Mouse (Mus musculus) CD4-positive, CD25-positive, alpha-beta regulatory T cell, adult 4 months (primary cell): ENCODE data around the gene Theg. TPM values are rescaled to one million over a fixed set of nuclear protein-coding genes. Genes with fewer than 3 reads are reported as not detected.
A peak's percentile ranks its signal among the peaks of the same experiment; 100 is the strongest.

Experiments
- ATAC-seq: one replicate; pipeline ENCODE4 v1.8.0; 2017
- polyA plus RNA-seq, 2 experiments: library from polyadenylated mRNA; unstranded; fragments of 100-300 nt; shearing (Covaris generic); gene quantifications; one replicate each; pipeline ENCODE4 v1.2.1; 2017

Theg gene
- polyA plus RNA-seq, result not detected

DNA sequence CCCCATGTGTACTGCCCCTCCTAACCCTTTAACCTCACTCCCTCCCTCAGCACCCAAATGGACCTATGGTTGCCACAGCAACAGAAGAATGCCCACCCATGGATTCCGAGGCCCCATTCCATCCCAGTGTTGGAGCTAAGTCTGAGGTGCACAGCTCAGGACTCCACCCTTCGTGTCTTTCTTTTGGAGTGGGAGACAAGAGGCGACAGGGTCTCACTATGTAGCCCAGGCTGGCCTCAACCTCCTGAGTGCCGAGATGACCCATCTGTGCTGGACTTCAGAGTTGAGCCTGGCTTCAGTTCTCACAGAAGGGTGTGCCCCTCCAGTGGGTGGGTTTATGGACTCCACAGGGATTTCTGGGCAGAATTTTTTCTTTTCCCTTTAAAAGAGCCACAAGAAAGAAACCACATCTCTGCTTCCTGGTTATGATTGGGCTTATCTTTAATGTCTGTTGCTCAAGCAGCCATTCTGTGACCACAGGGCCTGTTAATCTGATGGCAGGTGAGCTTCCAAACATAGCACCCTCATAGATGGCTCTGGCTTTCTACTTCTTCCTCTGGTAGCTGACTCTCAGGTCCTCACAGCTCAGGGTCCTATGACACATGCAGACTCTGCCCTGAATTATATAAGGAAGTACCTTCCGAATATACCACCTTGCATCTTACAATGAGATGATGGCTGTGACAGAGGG, at the start of gene Theg:
Theg (minus strand) TSS at position 271 of the 691 bp plus-strand sequence.
- ATAC-seq, result no peak

GRCm38 (mm10) chr10:79636287-79636686, 49.2 kb upstream of the Theg start:
- no peak for ATAC-seq

DNA sequence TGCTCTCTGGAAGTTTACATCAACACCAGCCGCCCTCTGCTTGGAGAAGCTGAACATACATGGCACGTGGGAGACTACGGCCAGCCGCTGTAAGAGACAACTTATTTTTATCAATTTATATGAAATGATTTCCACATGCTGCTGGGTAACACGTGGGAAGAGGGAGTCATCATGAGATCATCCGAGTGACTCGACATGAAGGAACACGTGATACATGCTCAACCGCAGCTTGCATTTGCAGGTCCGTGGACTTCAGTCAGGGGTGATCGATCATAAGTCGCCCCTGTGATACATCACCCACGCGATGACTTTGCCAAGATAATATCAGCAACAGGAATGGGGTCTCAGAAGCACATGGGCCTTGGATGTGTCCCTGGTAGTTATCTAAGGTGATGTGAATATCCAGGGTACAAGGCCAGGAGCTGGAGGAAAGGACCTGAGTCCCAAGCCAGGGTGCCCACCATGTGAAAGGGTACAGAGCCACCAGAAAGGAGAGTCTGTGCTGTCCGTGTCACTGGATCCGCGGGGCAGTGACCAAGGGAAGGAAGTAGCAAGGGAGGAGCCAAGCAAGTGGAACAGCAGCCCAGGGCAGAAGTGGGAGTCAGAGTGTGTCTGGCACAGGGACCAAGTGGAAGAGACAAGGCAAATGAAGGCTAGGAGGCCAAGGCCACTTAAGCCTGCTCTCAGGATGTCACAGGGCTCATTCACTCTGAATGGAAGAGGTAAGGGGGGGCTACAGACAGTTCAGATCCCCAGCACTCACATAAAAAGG, 46.1 kb upstream of the Theg start:
- ATAC-seq, result no peak

DNA sequence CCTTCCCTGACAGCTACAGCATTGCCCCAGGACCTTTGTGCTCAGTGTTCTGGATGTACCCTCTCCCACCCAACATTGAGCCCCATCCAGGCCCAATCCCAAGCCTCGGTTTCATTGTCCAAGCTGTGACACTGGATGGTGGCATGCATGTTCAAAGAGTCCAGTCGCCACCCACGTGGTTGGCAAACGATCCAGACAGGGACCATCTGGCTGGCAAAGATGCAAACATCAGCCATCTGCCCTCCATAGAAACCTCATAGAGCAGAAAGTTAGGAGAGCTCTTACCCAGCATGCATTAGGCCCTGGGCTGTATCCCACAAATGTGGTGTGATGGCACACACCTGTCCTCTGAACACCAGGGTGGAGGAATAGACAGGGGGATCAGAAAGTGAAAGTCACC, 44.3 kb upstream of the Theg start:
- no peak for ATAC-seq

- ATAC-seq, result no peak
Measured at GRCm38 (mm10) chr10:79628377-79628776, 41.2 kb upstream of the Theg start.

DNA sequence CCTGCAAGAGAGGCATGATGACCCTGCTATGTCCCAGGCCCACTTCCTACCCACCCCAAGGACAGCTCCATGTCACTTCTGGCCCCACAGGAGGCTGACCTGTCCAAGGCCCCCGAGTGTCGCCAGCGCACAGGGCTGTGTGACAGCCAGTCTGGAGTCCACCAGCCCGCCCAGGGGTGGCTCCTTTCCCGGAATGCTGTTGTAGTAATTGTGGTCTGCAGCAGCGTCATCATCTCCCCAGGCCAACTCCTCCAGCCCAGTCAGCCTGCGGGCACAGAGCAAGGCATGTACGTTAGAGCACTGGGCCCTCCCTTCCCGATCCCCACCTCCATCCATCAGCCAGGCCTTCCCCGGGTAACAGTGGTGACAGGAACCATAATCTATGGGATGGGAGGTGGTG, 39.0 kb upstream of the Theg start:
- ATAC-seq, result no peak

DNA sequence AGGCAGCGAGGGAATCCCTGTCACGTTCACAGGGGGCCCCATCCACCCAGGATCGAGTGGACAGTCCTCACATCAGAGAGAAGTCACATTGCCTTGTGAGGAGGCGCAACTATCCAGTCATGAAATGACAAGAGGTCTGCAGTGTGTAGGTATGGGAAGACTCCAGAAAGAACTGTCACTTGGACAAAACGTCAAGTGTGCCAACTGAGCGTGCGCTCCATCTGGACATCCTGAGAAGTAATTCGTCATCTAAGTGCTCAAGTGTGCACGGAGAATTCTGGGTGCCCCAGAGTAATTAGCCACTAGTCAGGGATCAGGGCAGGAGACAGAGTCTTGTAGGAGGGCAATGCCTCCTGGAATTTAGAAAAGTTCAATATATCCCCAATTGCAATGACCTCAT, 38.3 kb upstream of the Theg start:
- ATAC-seq, result no peak

- ATAC-seq, result no peak
Measured at GRCm38 (mm10) chr10:79623950-79624349, 36.8 kb upstream of the Theg start.

GRCm38 (mm10) chr10:79616376-79616775, 29.2 kb upstream of the Theg start:
- ATAC-seq, result no peak

DNA sequence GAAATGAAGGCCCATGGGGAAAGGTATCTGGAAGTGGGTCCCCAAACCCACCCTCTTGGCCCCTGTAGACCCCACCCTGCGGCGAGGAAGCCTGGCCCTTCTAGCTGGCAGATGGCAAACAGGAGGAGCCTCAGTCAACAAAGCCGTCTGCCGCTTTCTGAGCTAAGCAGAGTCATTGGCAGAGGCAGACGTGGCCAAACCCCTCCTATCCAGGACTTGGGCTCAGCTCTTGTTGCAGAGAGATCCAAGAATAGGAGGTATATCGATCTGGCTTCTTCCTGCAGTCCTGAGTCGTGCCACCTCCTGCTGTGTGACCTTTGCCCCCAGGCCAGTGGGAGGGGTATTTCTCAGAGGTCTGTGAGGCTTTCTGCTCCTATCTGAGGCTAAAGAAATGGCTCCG, 28.7 kb upstream of the Theg start:
- ATAC-seq, result no peak

GRCm38 (mm10) chr10:79614305-79614643, 27.1 kb upstream of the Theg start:
- no peak for ATAC-seq

GRCm38 (mm10) chr10:79613578-79614304, 26.6 kb upstream of the Theg start, which contains the start of gene C2cd4c:
Gene C2cd4c, minus strand, starts transcription at chr10:79614025.
- no peak for ATAC-seq

- no peak for ATAC-seq
Measured at GRCm38 (mm10) chr10:79612192-79613135, 25.3 kb upstream of the Theg start.

DNA sequence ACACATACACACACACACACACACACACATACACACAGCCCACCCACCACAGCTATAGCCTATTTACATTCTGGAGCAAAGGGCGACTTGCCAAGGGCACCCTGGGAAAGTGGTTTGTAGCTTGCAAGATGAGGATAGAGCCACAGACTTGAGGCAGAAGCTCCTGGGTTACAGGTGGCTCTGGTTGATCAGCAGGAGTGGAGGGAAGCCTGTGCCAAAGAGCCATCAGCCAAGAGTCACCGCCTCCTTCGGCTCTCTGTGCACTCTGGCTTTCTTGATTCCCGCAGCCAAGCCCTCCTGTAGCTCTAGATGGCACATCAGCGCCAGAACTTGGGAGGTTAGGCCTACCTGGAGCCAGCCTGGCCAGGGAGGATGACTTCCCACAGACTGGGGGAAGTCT, 24.2 kb upstream of the Theg start:
- no peak for ATAC-seq

DNA sequence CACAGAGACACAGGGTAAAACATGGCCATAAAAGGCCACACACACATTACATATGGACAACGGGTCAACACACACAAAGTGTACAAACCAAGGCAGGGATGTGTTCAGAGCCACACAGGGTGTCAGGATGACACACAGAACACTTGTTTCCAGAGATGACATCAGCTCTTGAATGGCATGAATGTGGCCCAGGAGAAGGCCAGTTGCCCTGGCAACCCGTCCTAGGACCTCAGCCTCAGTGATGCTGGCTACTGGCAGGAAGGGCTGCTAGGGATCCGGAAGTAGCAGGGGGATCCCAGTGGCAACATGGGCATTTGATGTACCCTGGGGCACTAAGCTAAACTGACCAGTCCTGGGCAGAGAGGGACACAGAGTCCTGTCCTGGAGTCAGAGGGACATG, 22.1 kb upstream of the Theg start:
- no peak for ATAC-seq

GRCm38 (mm10) chr10:79607892-79608291, 20.8 kb upstream of the Theg start:
- no peak for ATAC-seq

DNA sequence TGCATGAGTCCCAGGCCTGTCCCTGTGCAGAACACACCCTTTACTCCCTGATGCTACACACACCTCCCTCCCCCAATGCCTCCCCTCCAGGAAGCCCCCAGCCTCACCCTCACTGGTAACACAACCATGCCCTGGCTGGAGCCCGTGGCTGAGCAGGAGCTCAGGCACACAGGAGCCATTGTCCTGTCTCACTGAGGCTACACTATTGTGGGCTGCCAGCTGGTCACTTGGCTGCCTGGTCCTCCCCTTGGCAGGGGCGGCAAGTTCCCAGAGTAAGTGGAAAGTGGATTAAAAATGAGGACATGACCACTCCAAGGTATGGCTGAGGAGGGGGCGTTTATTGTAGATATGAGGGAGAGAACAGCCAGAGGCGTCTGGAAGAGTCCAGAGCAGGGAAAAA, 19.4 kb upstream of the Theg start:
- ATAC-seq, result no peak

DNA sequence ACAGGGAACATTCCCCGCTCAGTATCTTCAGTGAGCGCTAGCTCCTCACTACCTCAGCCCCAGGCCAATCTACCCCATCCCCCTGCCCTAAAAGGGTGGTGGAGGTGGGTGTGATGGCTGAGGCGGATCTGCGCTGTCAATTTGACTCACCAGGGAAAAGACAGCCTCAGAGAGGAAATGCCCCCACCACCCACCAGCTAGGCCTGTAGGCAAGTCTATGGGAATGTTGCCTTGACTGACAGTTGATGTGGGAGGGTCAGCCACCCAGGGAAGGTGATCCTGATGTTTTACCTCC, 10.8 kb upstream of the Theg start:
- ATAC-seq, result no peak

- no peak for ATAC-seq
Measured at GRCm38 (mm10) chr10:79597051-79597935, 10.2 kb upstream of the Theg start.

DNA sequence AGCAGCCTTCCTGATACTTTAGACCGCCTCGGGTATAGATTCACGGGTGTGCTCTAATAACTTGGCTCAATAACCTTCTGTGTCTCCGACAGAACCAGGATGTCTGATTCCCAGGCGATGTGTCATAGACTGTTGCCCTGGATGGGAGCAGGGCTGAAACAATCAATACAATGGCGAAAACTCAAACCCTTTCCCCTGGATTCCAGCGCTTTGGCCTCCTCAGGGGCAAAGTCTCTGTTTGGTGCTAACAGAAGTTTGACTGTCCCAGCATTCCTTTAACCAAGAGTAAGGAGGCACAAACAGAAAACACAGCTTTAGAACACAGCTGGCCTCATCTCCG, 8.4 kb upstream of the Theg start:
- ATAC-seq, result no peak

GRCm38 (mm10) chr10:79594872-79595589, 7.9 kb upstream of the Theg start:
- ATAC-seq, result peak; percentile 70
